Mouse (Mus musculus): Measurements from ENCODE around the gene Perm1. TPM values are rescaled to one million over a fixed set of nuclear protein-coding genes. Genes with fewer than 3 reads are reported as not detected.
A peak's percentile ranks its signal among the peaks of the same experiment; 100 is the strongest.

The Perm1 gene
- total and polyA plus RNA-seq, 3 experiments: 0.19 to 1.8 TPM; not detected in 1

GRCm38 (mm10) chr4:156235808-156236533, 20.3 kb downstream of the Perm1 start, which contains the start of gene Noc2l:
Gene Noc2l, plus strand, starts transcription at chr4:156236010.
- H3K36me3 ChIP-seq (ENCODE audit: control insufficient read depth in 1 of 2, insufficient read depth in 2 of 2, low read length in 2 of 2): peaks cover 8 to 19% of the 10 kb centered on the region in 2 experiments
- DNase-seq (ENCODE audit: low read depth, low spot score): peak; percentile 94
- no peaks in the 10 kb centered on the region for H3K27me3 ChIP-seq (ENCODE audit: control insufficient read depth in 1 of 2, insufficient read depth in 2 of 2, low read length in 2 of 2)
- peaks cover 46% of the 10 kb centered on the region for H3K79me2 ChIP-seq (ENCODE audit: control insufficient read depth, insufficient read depth, low read length, poor library complexity)
- H3K9me3 ChIP-seq (replicated peaks; ENCODE audit: insufficient read depth, low read length): no peaks in the 10 kb centered on the region
- peak within 1 kb of the TSS; percentile 96 for H3K27ac ChIP-seq (ENCODE audit: control insufficient read depth, low read depth, low read length)
- peaks cover 2 to 6% of the 10 kb centered on the region in 2 experiments; a peak in 2 of 4 replicates for H3K4me1 ChIP-seq (ENCODE audit: control insufficient read depth in 1 of 2, insufficient read depth in 2 of 2, low read length in 2 of 2)
- H3K9ac ChIP-seq (ENCODE audit: control insufficient read depth, low read depth, low read length, poor library complexity, severe bottlenecking): peak within 1 kb of the TSS; percentile 96
- peak within 1 kb of the TSS; percentile 91 to 96 for H3K4me3 ChIP-seq (ENCODE audit: control insufficient read depth in 1 of 2, insufficient read depth in 1 of 2, low read depth in 2 of 2, low read length in 2 of 2)
- TF ChIP-seq ZNF384 (IDR thresholded peaks at IDR 0.05; ENCODE audit: low read depth, low read length) (no peak), MXI1 (IDR thresholded peaks at IDR 0.05; ENCODE audit: low read depth, low read length) (peak; percentile 97), JUND (IDR thresholded peaks at IDR 0.05; ENCODE audit: low read depth, low read length) (no peak), ZMIZ1 (IDR thresholded peaks at IDR 0.05; ENCODE audit: low read depth, low read length) (peak; percentile 74; the same call in 1 of the 2 replicates), ZKSCAN1 (IDR thresholded peaks at IDR 0.05; ENCODE audit: low read depth, low read length) (no peak), ZC3H11A (IDR thresholded peaks at IDR 0.05; ENCODE audit: low read depth, low read length) (no peak), POLR2A (IDR thresholded peaks at IDR 0.05; ENCODE audit: control insufficient read depth in 1 of 2, insufficient read depth in 1 of 2, low read depth in 1 of 2, low read length in 2 of 2, poor library complexity in 1 of 2) (peak; percentile 81 to 89; a peak in 3 of 4 replicates), MEF2A (IDR thresholded peaks at IDR 0.05; ENCODE audit: extremely low read depth, insufficient replicate concordance, low read depth, low read length, poor library complexity, severe bottlenecking) (no peak), RCOR1 (IDR thresholded peaks at IDR 0.05; ENCODE audit: low read depth, low read length) (no peak), POLR2AphosphoS2 (IDR thresholded peaks at IDR 0.05; ENCODE audit: low read length) (0 out of 2 replicates have a peak, but pooled peaks have one; percentile 54), USF1 (IDR thresholded peaks at IDR 0.05; ENCODE audit: low read depth, low read length) (0 out of 2 replicates have a peak, but pooled peaks have one; percentile 43), MYB (IDR thresholded peaks at IDR 0.05; ENCODE audit: low read depth, low read length) (peak; percentile 15; the same call in 1 of the 2 replicates), MAX (IDR thresholded peaks at IDR 0.05; ENCODE audit: low read length) (peak; percentile 90), MAFK (IDR thresholded peaks at IDR 0.05; ENCODE audit: borderline replicate concordance, low read depth, low read length) (no peak), UBTF (IDR thresholded peaks at IDR 0.05; ENCODE audit: borderline replicate concordance, insufficient read depth, low read depth, low read length) (0 out of 2 replicates have a peak, but pooled peaks have one; percentile 56), E2F4 (IDR thresholded peaks at IDR 0.05; ENCODE audit: borderline replicate concordance, low read depth, low read length) (0 out of 2 replicates have a peak, but pooled peaks have one; percentile 16), MAZ (IDR thresholded peaks at IDR 0.05; ENCODE audit: low read depth, low read length) (no peak), GATA1 (IDR thresholded peaks at IDR 0.05; ENCODE audit: low read depth, low read length) (no peak), TCF12 (IDR thresholded peaks at IDR 0.05; ENCODE audit: low read depth, low read length) (peak; percentile 57), KAT2A (conservative IDR thresholded peaks at IDR 0.05; ENCODE audit: low read depth, low read length) (peak; percentile 80; the same call in 1 of the 2 replicates), GABPA (IDR thresholded peaks at IDR 0.05; ENCODE audit: low read depth, low read length) (no peak), CHD1 (IDR thresholded peaks at IDR 0.05; ENCODE audit: low read depth, low read length) (0 out of 2 replicates have a peak, but pooled peaks have one; percentile 23), ELF1 (IDR thresholded peaks at IDR 0.05; ENCODE audit: low read depth, low read length) (peak; percentile 86), NELFE (IDR thresholded peaks at IDR 0.05; ENCODE audit: low read depth, low read length) (peak; percentile 76; the same call in 1 of the 2 replicates), CHD2 (IDR thresholded peaks at IDR 0.05; ENCODE audit: low read length) (no peak), MYC (IDR thresholded peaks at IDR 0.05; ENCODE audit: low read depth, low read length) (peak; percentile 86), ETS1 (IDR thresholded peaks at IDR 0.05; ENCODE audit: low read depth, low read length) (no peak), SMC3 (IDR thresholded peaks at IDR 0.05; ENCODE audit: low read depth, low read length) (no peak; the same call in 1 of the 2 replicates), BHLHE40 (IDR thresholded peaks at IDR 0.05; ENCODE audit: borderline replicate concordance, low read depth, low read length) (0 out of 2 replicates have a peak, but pooled peaks have one; percentile 17), TAL1 (IDR thresholded peaks at IDR 0.05; ENCODE audit: low read length) (no peak), RAD21 (IDR thresholded peaks at IDR 0.05; ENCODE audit: low read depth, low read length) (no peak), SIN3A (IDR thresholded peaks at IDR 0.05; ENCODE audit: low read length) (peak; percentile 94), TBP (IDR thresholded peaks at IDR 0.05; ENCODE audit: low read depth, low read length) (peak; percentile 48; the same call in 1 of the 2 replicates), EP300 (IDR thresholded peaks at IDR 0.05; ENCODE audit: low read depth in 1 of 2, low read length in 2 of 2) (no peak; a peak in 1 of 4 replicates), USF2 (IDR thresholded peaks at IDR 0.05; ENCODE audit: borderline replicate concordance in 1 of 2, insufficient read depth in 1 of 2, low read depth in 1 of 2, low read length in 2 of 2) (no peak)

Measured in MEL (cell line).